Mouse (Mus musculus): ENCODE data around the gene Slc38a4. TPM values are rescaled to one million over a fixed set of nuclear protein-coding genes. Genes with fewer than 3 reads are reported as not detected.

Gene Slc38a4
- polyA plus RNA-seq, 1 experiment from 2014 or later: 71.1 TPM

GRCm38 (mm10) chr15:96972706-96973274, 83.0 kb downstream of the Slc38a4 start:
- 80% methylated on average over 3 of the region's 3 CpGs for WGBS
- Histone ChIP-seq H3K36me3 (replicated peaks; ENCODE audit: control insufficient read depth, insufficient read depth, low read depth, low read length) (no peaks in the 10 kb centered on the region), H3K9me3 (replicated peaks; ENCODE audit: control insufficient read depth, low read length) (no peaks in the 10 kb centered on the region), H3K27me3 (ENCODE audit: control insufficient read depth, insufficient read depth, low read length) (no peaks in the 10 kb centered on the region), H3K4me3 (ENCODE audit: low read depth, low read length) (no peak overlapping the region), H3K4me2 (ENCODE audit: low read depth, low read length) (no peak overlapping the region), H3K27ac (replicated peaks; ENCODE audit: low read depth, low read length) (no peak overlapping the region), H3K4me1 (ENCODE audit: control insufficient read depth, insufficient read depth, low read length) (no peaks in the 10 kb centered on the region), H3K9ac (replicated peaks; ENCODE audit: low read length) (no peak overlapping the region)
- ATAC-seq (replicated peaks; ENCODE audit: insufficient number of reproducible peaks, low FRiP score, low TSS enrichment, low read depth): no peak
- no peak for DNase-seq (ENCODE audit: low spot score)

GRCm38 (mm10) chr15:96971906-96972305, 83.8 kb downstream of the Slc38a4 start:
- H3K9ac ChIP-seq (replicated peaks; ENCODE audit: low read length): no peak overlapping the region
- no peak overlapping the region for H3K4me3 ChIP-seq (ENCODE audit: low read depth, low read length)
- DNase-seq (ENCODE audit: low spot score) (no peak), ATAC-seq (replicated peaks; ENCODE audit: insufficient number of reproducible peaks, low FRiP score, low TSS enrichment, low read depth) (no peak)
- H3K27me3 ChIP-seq (ENCODE audit: control insufficient read depth, insufficient read depth, low read length): no peaks in the 10 kb centered on the region
- 92% methylated on average over 9 of the region's 9 CpGs for WGBS
- H3K27ac ChIP-seq (replicated peaks; ENCODE audit: low read depth, low read length): no peak overlapping the region
- H3K9me3 ChIP-seq (replicated peaks; ENCODE audit: control insufficient read depth, low read length): no peaks in the 10 kb centered on the region
- H3K36me3 ChIP-seq (replicated peaks; ENCODE audit: control insufficient read depth, insufficient read depth, low read depth, low read length): no peaks in the 10 kb centered on the region
- H3K4me2 ChIP-seq (ENCODE audit: low read depth, low read length): no peak overlapping the region
- no peaks in the 10 kb centered on the region for H3K4me1 ChIP-seq (ENCODE audit: control insufficient read depth, insufficient read depth, low read length)

GRCm38 (mm10) chr15:96969792-96970191, 86.0 kb downstream of the Slc38a4 start:
- no peak for DNase-seq (ENCODE audit: low spot score)
- no peak overlapping the region for H3K27ac ChIP-seq (replicated peaks; ENCODE audit: low read depth, low read length)
- H3K27me3 ChIP-seq (ENCODE audit: control insufficient read depth, insufficient read depth, low read length): no peaks in the 10 kb centered on the region
- H3K9me3 ChIP-seq (replicated peaks; ENCODE audit: control insufficient read depth, low read length): no peaks in the 10 kb centered on the region
- no peaks in the 10 kb centered on the region for H3K4me1 ChIP-seq (ENCODE audit: control insufficient read depth, insufficient read depth, low read length)
- WGBS: 68% methylated on average over 4 of the region's 4 CpGs
- no peak for ATAC-seq (replicated peaks; ENCODE audit: insufficient number of reproducible peaks, low FRiP score, low TSS enrichment, low read depth)
- no peaks in the 10 kb centered on the region for H3K36me3 ChIP-seq (replicated peaks; ENCODE audit: control insufficient read depth, insufficient read depth, low read depth, low read length)
- H3K9ac ChIP-seq (replicated peaks; ENCODE audit: low read length): no peak overlapping the region
- no peak overlapping the region for H3K4me3 ChIP-seq (ENCODE audit: low read depth, low read length)
- no peak overlapping the region for H3K4me2 ChIP-seq (ENCODE audit: low read depth, low read length)

GRCm38 (mm10) chr15:96968741-96969140, 87.0 kb downstream of the Slc38a4 start:
- Histone ChIP-seq H3K4me3 (ENCODE audit: low read depth, low read length) (no peak overlapping the region), H3K9ac (replicated peaks; ENCODE audit: low read length) (no peak overlapping the region), H3K27me3 (ENCODE audit: control insufficient read depth, insufficient read depth, low read length) (no peaks in the 10 kb centered on the region), H3K27ac (replicated peaks; ENCODE audit: low read depth, low read length) (no peak overlapping the region), H3K9me3 (replicated peaks; ENCODE audit: control insufficient read depth, low read length) (no peaks in the 10 kb centered on the region), H3K4me1 (ENCODE audit: control insufficient read depth, insufficient read depth, low read length) (no peaks in the 10 kb centered on the region), H3K4me2 (ENCODE audit: low read depth, low read length) (no peak overlapping the region), H3K36me3 (replicated peaks; ENCODE audit: control insufficient read depth, insufficient read depth, low read depth, low read length) (no peaks in the 10 kb centered on the region)
- ATAC-seq (replicated peaks; ENCODE audit: insufficient number of reproducible peaks, low FRiP score, low TSS enrichment, low read depth) (no peak), DNase-seq (ENCODE audit: low spot score) (no peak)
- 90% methylated on average over 11 of the region's 11 CpGs for WGBS

- ATAC-seq (replicated peaks; ENCODE audit: insufficient number of reproducible peaks, low FRiP score, low TSS enrichment, low read depth): no peak
- H3K4me2 ChIP-seq (ENCODE audit: low read depth, low read length): no peak overlapping the region
- H3K36me3 ChIP-seq (replicated peaks; ENCODE audit: control insufficient read depth, insufficient read depth, low read depth, low read length): no peaks in the 10 kb centered on the region
- H3K9me3 ChIP-seq (replicated peaks; ENCODE audit: control insufficient read depth, low read length): no peaks in the 10 kb centered on the region
- no peak overlapping the region for H3K4me3 ChIP-seq (ENCODE audit: low read depth, low read length)
- no peak for DNase-seq (ENCODE audit: low spot score)
- H3K27ac ChIP-seq (replicated peaks; ENCODE audit: low read depth, low read length): no peak overlapping the region
- H3K9ac ChIP-seq (replicated peaks; ENCODE audit: low read length): no peak overlapping the region
- 93% methylated on average over 3 of the region's 3 CpGs for WGBS
- H3K4me1 ChIP-seq (ENCODE audit: control insufficient read depth, insufficient read depth, low read length): no peaks in the 10 kb centered on the region
- H3K27me3 ChIP-seq (ENCODE audit: control insufficient read depth, insufficient read depth, low read length): no peaks in the 10 kb centered on the region
These were observed 89.4 kb downstream of the Slc38a4 start for GRCm38 (mm10) chr15:96966326-96966725.

GRCm38 (mm10) chr15:96963735-96964134, 92.0 kb downstream of the Slc38a4 start:
- ATAC-seq (replicated peaks; ENCODE audit: insufficient number of reproducible peaks, low FRiP score, low TSS enrichment, low read depth) (no peak), DNase-seq (ENCODE audit: low spot score) (peak; percentile 86)
- Histone ChIP-seq H3K27me3 (ENCODE audit: control insufficient read depth, insufficient read depth, low read length) (no peaks in the 10 kb centered on the region), H3K36me3 (replicated peaks; ENCODE audit: control insufficient read depth, insufficient read depth, low read depth, low read length) (no peaks in the 10 kb centered on the region), H3K9ac (replicated peaks; ENCODE audit: low read length) (no peak overlapping the region), H3K9me3 (replicated peaks; ENCODE audit: control insufficient read depth, low read length) (no peaks in the 10 kb centered on the region), H3K4me3 (ENCODE audit: low read depth, low read length) (no peak overlapping the region), H3K4me1 (ENCODE audit: control insufficient read depth, insufficient read depth, low read length) (no peaks in the 10 kb centered on the region), H3K27ac (replicated peaks; ENCODE audit: low read depth, low read length) (0 out of 2 replicates have a peak overlapping the region, but pooled peaks have one; percentile 63), H3K4me2 (ENCODE audit: low read depth, low read length) (no peak overlapping the region)
- 34% methylated on average over 10 of the region's 10 CpGs for WGBS

GRCm38 (mm10) chr15:96963318-96963717, 92.4 kb downstream of the Slc38a4 start:
- Histone ChIP-seq H3K36me3 (replicated peaks; ENCODE audit: control insufficient read depth, insufficient read depth, low read depth, low read length) (no peaks in the 10 kb centered on the region), H3K4me3 (ENCODE audit: low read depth, low read length) (no peak overlapping the region), H3K27ac (replicated peaks; ENCODE audit: low read depth, low read length) (0 out of 2 replicates have a peak overlapping the region, but pooled peaks have one; percentile 63), H3K9ac (replicated peaks; ENCODE audit: low read length) (no peak overlapping the region), H3K9me3 (replicated peaks; ENCODE audit: control insufficient read depth, low read length) (no peaks in the 10 kb centered on the region), H3K27me3 (ENCODE audit: control insufficient read depth, insufficient read depth, low read length) (no peaks in the 10 kb centered on the region), H3K4me1 (ENCODE audit: control insufficient read depth, insufficient read depth, low read length) (no peaks in the 10 kb centered on the region), H3K4me2 (ENCODE audit: low read depth, low read length) (no peak overlapping the region)
- DNase-seq (ENCODE audit: low spot score) (no peak), ATAC-seq (replicated peaks; ENCODE audit: insufficient number of reproducible peaks, low FRiP score, low TSS enrichment, low read depth) (no peak)
- WGBS: 76% methylated on average over 8 of the region's 8 CpGs

GRCm38 (mm10) chr15:96960343-96960742, 95.4 kb downstream of the Slc38a4 start:
- Histone ChIP-seq H3K36me3 (replicated peaks; ENCODE audit: control insufficient read depth, insufficient read depth, low read depth, low read length) (no peaks in the 10 kb centered on the region), H3K4me3 (ENCODE audit: low read depth, low read length) (no peak overlapping the region), H3K27ac (replicated peaks; ENCODE audit: low read depth, low read length) (no peak overlapping the region), H3K4me2 (ENCODE audit: low read depth, low read length) (no peak overlapping the region), H3K27me3 (ENCODE audit: control insufficient read depth, insufficient read depth, low read length) (no peaks in the 10 kb centered on the region), H3K4me1 (ENCODE audit: control insufficient read depth, insufficient read depth, low read length) (no peaks in the 10 kb centered on the region), H3K9ac (replicated peaks; ENCODE audit: low read length) (no peak overlapping the region), H3K9me3 (replicated peaks; ENCODE audit: control insufficient read depth, low read length) (no peaks in the 10 kb centered on the region)
- DNase-seq (ENCODE audit: low spot score) (no peak), ATAC-seq (replicated peaks; ENCODE audit: insufficient number of reproducible peaks, low FRiP score, low TSS enrichment, low read depth) (no peak)
- 93% methylated on average over 11 of the region's 11 CpGs for WGBS

Measured in embryonic facial prominence, embryonic 11.5 days (tissue).